Mouse (Mus musculus) heart, embryonic 10.5 days (tissue): Measurements from ENCODE around the gene Olfr1224-ps1. TPM values are rescaled to one million over a fixed set of nuclear protein-coding genes. Genes with fewer than 3 reads are reported as not detected.
"Not testable (repeated sequence)": the region's sequence is repeated elsewhere in the genome, so short reads cannot be mapped to it uniquely, and the experiment has no call there.

ENCODE experiments used
- DNase-seq: peaks from one replicate; pipeline ENCODE4 v3.0.0-alpha.2; 2017; ENCODE audit warnings: low spot score
- H3K27ac ChIP-seq: fragments of 300-500 bp; sonication (generic); 2 replicates; pipeline ENCODE4 v1.5.1; 2016; ENCODE audit warnings: mild to moderate bottlenecking
- H3K27me3 ChIP-seq: fragments of 300-500 bp; sonication (generic); 2 replicates; pipeline ENCODE4 v1.6.1; 2016; ENCODE audit warnings: mild to moderate bottlenecking; ENCODE audit not compliant: poor library complexity, insufficient read depth, severe bottlenecking
- H3K36me3 ChIP-seq: fragments of 300-500 bp; sonication (generic); 2 replicates; pipeline ENCODE4 v1.6.1; 2016; ENCODE audit warnings: mild to moderate bottlenecking, moderate library complexity
- H3K4me1 ChIP-seq: fragments of 300-500 bp; sonication (generic); 2 replicates; pipeline ENCODE4 v1.6.1; 2016; ENCODE audit warnings: mild to moderate bottlenecking
- H3K4me3 ChIP-seq: fragments of 300-500 bp; sonication (generic); 2 replicates; pipeline ENCODE4 v1.5.1; 2016; ENCODE audit warnings: mild to moderate bottlenecking, moderate library complexity
- H3K9me3 ChIP-seq: fragments of 300-500 bp; sonication (generic); 2 replicates; pipeline ENCODE4 v1.6.1; 2016; ENCODE audit warnings: mild to moderate bottlenecking, moderate library complexity
- WGBS: fragments of 180-500 bp; shearing (Covaris S2); methylation state at CpG from one replicate; pipeline ENCODE4 v1.1.7; 2016; 5-methylcytosine and 5-hydroxymethylcytosine counted together
- polyA plus RNA-seq: library from polyadenylated mRNA; unstranded; fragments of >200 nt; fragmentation: Nextera tagmentation; extraction: Ambion mirVana; gene quantifications from 2 replicates; pipeline ENCODE4 v1.2.1, GENCODE M21; 2016

Gene Olfr1224-ps1
- polyA plus RNA-seq: not detected in 2 replicates

GRCm38 (mm10) chr2:89163991-89164390 lies at the start of gene Olfr1224-ps1:
Gene Olfr1224-ps1 (minus strand): TSS chr2:89164091.
- WGBS: 86% methylated on average over 8 of the region's 8 CpGs
- H3K36me3 ChIP-seq, DNase-seq: not testable (repeated sequence)

GRCm38 (mm10) chr2:89199948-89200347 lies 36.1 kb upstream of the Olfr1224-ps1 start, which contains the start of gene Olfr1226:
Gene Olfr1226 (minus strand): TSS chr2:89200048.
- Histone ChIP-seq H3K4me1 (no peaks in the 10 kb centered on the region), H3K27ac (no peak within 1 kb of the TSS), H3K9me3 (no peaks in the 10 kb centered on the region), H3K36me3 (no peaks in the 10 kb centered on the region), H3K27me3 (no peaks in the 10 kb centered on the region), H3K4me3 (no peak within 1 kb of the TSS)
- DNase-seq: no peak
- WGBS: 60% methylated on average over 2 of the region's 2 CpGs

More at GRCm38 (mm10) chr2:89163991-89164390, at the start of gene Olfr1224-ps1:
- H3K27me3 ChIP-seq, H3K9me3 ChIP-seq, H3K4me3 ChIP-seq, H3K27ac ChIP-seq, H3K4me1 ChIP-seq: not testable (repeated sequence)

GRCm38 (mm10) chr2:89196325-89196982 lies 32.6 kb upstream of the Olfr1224-ps1 start:
- Histone ChIP-seq H3K4me1 (no peaks in the 10 kb centered on the region), H3K36me3 (no peaks in the 10 kb centered on the region), H3K27me3 (no peaks in the 10 kb centered on the region), H3K9me3 (no peaks in the 10 kb centered on the region), H3K27ac (no peak overlapping the region), H3K4me3 (no peak overlapping the region)
- no peak for DNase-seq
- WGBS: 88% methylated on average over 3 of the region's 3 CpGs

GRCm38 (mm10) chr2:89174569-89174968 lies 10.7 kb upstream of the Olfr1224-ps1 start, which contains the start of gene Olfr1225:
Gene Olfr1225 (minus strand): TSS chr2:89174669.
- Histone ChIP-seq H3K36me3 (no peaks in the 10 kb centered on the region), H3K4me3 (no peak within 1 kb of the TSS), H3K4me1 (no peaks in the 10 kb centered on the region), H3K27ac (no peak within 1 kb of the TSS), H3K27me3 (no peaks in the 10 kb centered on the region), H3K9me3 (no peaks in the 10 kb centered on the region)
- DNase-seq: no peak
- WGBS: 89% methylated on average over 1 of the region's 1 CpGs

- not testable (repeated sequence) for DNase-seq, H3K4me3 ChIP-seq, H3K4me1 ChIP-seq, H3K36me3 ChIP-seq, H3K27me3 ChIP-seq, H3K27ac ChIP-seq, H3K9me3 ChIP-seq
- 77% methylated on average over 4 of the region's 4 CpGs for WGBS
Measured at GRCm38 (mm10) chr2:89164711-89165110, 820 bp upstream of the Olfr1224-ps1 start.

- Histone ChIP-seq H3K4me1 (no peaks in the 10 kb centered on the region), H3K36me3 (no peaks in the 10 kb centered on the region), H3K9me3 (no peaks in the 10 kb centered on the region), H3K27ac (no peak within 1 kb of the TSS), H3K4me3 (no peak within 1 kb of the TSS), H3K27me3 (no peaks in the 10 kb centered on the region)
- no peak for DNase-seq
- 64% methylated on average over 1 of the region's 1 CpGs for WGBS
Measured at GRCm38 (mm10) chr2:89151460-89151859, 12.4 kb downstream of the Olfr1224-ps1 start, which contains the start of gene Olfr1223. Gene Olfr1223 (minus strand): TSS chr2:89151560.

GRCm38 (mm10) chr2:89132954-89133353 lies 30.9 kb downstream of the Olfr1224-ps1 start, which contains the start of gene Olfr1222:
Gene Olfr1222 (minus strand): TSS chr2:89133054.
- Histone ChIP-seq H3K9me3 (no peaks in the 10 kb centered on the region), H3K36me3 (no peaks in the 10 kb centered on the region), H3K27ac (no peak within 1 kb of the TSS), H3K4me1 (no peaks in the 10 kb centered on the region), H3K4me3 (no peak within 1 kb of the TSS), H3K27me3 (no peaks in the 10 kb centered on the region)
- no peak for DNase-seq
- 41% methylated on average over 3 of the region's 3 CpGs for WGBS

GRCm38 (mm10) chr2:89117183-89117582 lies 46.7 kb downstream of the Olfr1224-ps1 start, which contains the start of gene Olfr1221:
Gene Olfr1221 (minus strand): TSS chr2:89117283.
- H3K9me3 ChIP-seq: no peaks in the 10 kb centered on the region
- H3K27me3 ChIP-seq: no peaks in the 10 kb centered on the region
- no peak within 1 kb of the TSS for H3K27ac ChIP-seq
- H3K4me3 ChIP-seq: no peak within 1 kb of the TSS
- DNase-seq: no peak
- H3K36me3 ChIP-seq: no peaks in the 10 kb centered on the region
- H3K4me1 ChIP-seq: no peaks in the 10 kb centered on the region
- 82% methylated on average over 2 of the region's 2 CpGs for WGBS

GRCm38 (mm10) chr2:89106735-89107134 lies 57.2 kb downstream of the Olfr1224-ps1 start, which contains the start of gene Olfr1220:
Gene Olfr1220 (minus strand): TSS chr2:89106835.
- H3K27me3 ChIP-seq: no peaks in the 10 kb centered on the region
- H3K27ac ChIP-seq: no peak within 1 kb of the TSS
- H3K9me3 ChIP-seq: no peaks in the 10 kb centered on the region
- no peaks in the 10 kb centered on the region for H3K36me3 ChIP-seq
- H3K4me1 ChIP-seq: no peaks in the 10 kb centered on the region
- WGBS: 73% methylated on average over 3 of the region's 3 CpGs
- no peak for DNase-seq
- H3K4me3 ChIP-seq: no peak within 1 kb of the TSS

GRCm38 (mm10) chr2:89105651-89106050 lies 58.2 kb downstream of the Olfr1224-ps1 start:
- Histone ChIP-seq H3K4me1 (no peaks in the 10 kb centered on the region), H3K4me3 (no peak overlapping the region), H3K27me3 (no peaks in the 10 kb centered on the region), H3K9me3 (no peaks in the 10 kb centered on the region), H3K27ac (no peak overlapping the region), H3K36me3 (no peaks in the 10 kb centered on the region)
- no peak for DNase-seq

Other genes with a start within 250 kb of the Olfr1224-ps1 start
- not detected in 2 replicates for gene Olfr1209, start 248.9 kb downstream of the Olfr1224-ps1 start, polyA plus RNA-seq
- not detected in 2 replicates for gene Olfr1211, start 226.0 kb downstream of the Olfr1224-ps1 start, polyA plus RNA-seq
- gene Olfr1212, start 210.1 kb downstream of the Olfr1224-ps1 start, polyA plus RNA-seq: not detected in 2 replicates
- gene Gm13762, start 183.8 kb downstream of the Olfr1224-ps1 start, polyA plus RNA-seq: not detected in 2 replicates
- not detected in 2 replicates for gene Olfr1214, start 171.4 kb downstream of the Olfr1224-ps1 start, polyA plus RNA-seq
- not detected in 2 replicates for gene Olfr1215, start 157.1 kb downstream of the Olfr1224-ps1 start, polyA plus RNA-seq
- not detected in 2 replicates for gene Olfr1216, start 145.8 kb downstream of the Olfr1224-ps1 start, polyA plus RNA-seq
- gene Olfr1217, start 132.0 kb downstream of the Olfr1224-ps1 start, polyA plus RNA-seq: not detected in 2 replicates
- not detected in 2 replicates for gene Olfr1218, start 102.9 kb downstream of the Olfr1224-ps1 start, polyA plus RNA-seq
- not detected in 2 replicates for gene Olfr1219, start 80.6 kb downstream of the Olfr1224-ps1 start, polyA plus RNA-seq
- not detected in 2 replicates for gene Olfr1220, start 57.3 kb downstream of the Olfr1224-ps1 start, polyA plus RNA-seq
- not detected in 2 replicates for gene Olfr1221, start 46.8 kb downstream of the Olfr1224-ps1 start, polyA plus RNA-seq
- not detected in 2 replicates for gene Olfr1222, start 31.0 kb downstream of the Olfr1224-ps1 start, polyA plus RNA-seq
- not detected in 2 replicates for gene Olfr1223, start 12.5 kb downstream of the Olfr1224-ps1 start, polyA plus RNA-seq
- not detected in 2 replicates for gene Olfr1225, start 10.6 kb upstream of the Olfr1224-ps1 start, polyA plus RNA-seq
- not detected in 2 replicates for gene Olfr1226, start 36.0 kb upstream of the Olfr1224-ps1 start, polyA plus RNA-seq
- gene Olfr1228, start 90.0 kb upstream of the Olfr1224-ps1 start, polyA plus RNA-seq: not detected in 2 replicates
- not detected in 2 replicates for gene Olfr1229, start 123.9 kb upstream of the Olfr1224-ps1 start, polyA plus RNA-seq
- gene Olfr1230, start 133.2 kb upstream of the Olfr1224-ps1 start, polyA plus RNA-seq: not detected in 2 replicates
- gene Olfr1231, start 143.0 kb upstream of the Olfr1224-ps1 start, polyA plus RNA-seq: not detected in 2 replicates
- gene Olfr1232, start 165.6 kb upstream of the Olfr1224-ps1 start, polyA plus RNA-seq: not detected in 2 replicates
- not detected in 2 replicates for gene Olfr1233, start 178.3 kb upstream of the Olfr1224-ps1 start, polyA plus RNA-seq
- not detected in 2 replicates for gene Olfr1234, start 200.8 kb upstream of the Olfr1224-ps1 start, polyA plus RNA-seq
- gene Olfr1238, start 245.6 kb upstream of the Olfr1224-ps1 start, polyA plus RNA-seq: not detected in 2 replicates